Mouse (Mus musculus): ENCODE measurements around the gene Rftn1. TPM values are rescaled to one million over a fixed set of nuclear protein-coding genes. Genes with fewer than 3 reads are reported as not detected.

The Rftn1 gene
- total RNA-seq, 1 experiment = 5.0 TPM

GRCm38 (mm10) chr17:50128392-50128791 is 62.1 kb downstream of the Rftn1 start:
- TF ChIP-seq MAFK (IDR thresholded peaks at IDR 0.05; ENCODE audit: insufficient read depth, low read depth, low read length) (no peak), HCFC1 (IDR thresholded peaks at IDR 0.05; ENCODE audit: borderline replicate concordance, insufficient read depth, low read length) (no peak), ZNF384 (IDR thresholded peaks at IDR 0.05; ENCODE audit: low read depth, low read length) (no peak), ZC3H11A (IDR thresholded peaks at IDR 0.05; ENCODE audit: borderline replicate concordance, low read depth, low read length) (no peak), CHD2 (IDR thresholded peaks at IDR 0.05; ENCODE audit: low read depth, low read length) (no peak)
- no peaks in the 10 kb centered on the region for H3K9me3 ChIP-seq (ENCODE audit: control insufficient read depth, insufficient read depth, low read depth, low read length)
- no peak overlapping the region for H3K4me3 ChIP-seq (ENCODE audit: insufficient read depth in 1 of 2, low read depth in 1 of 2, low read length in 2 of 2, poor library complexity in 1 of 2, severe bottlenecking in 1 of 2)
- H3K9ac ChIP-seq (ENCODE audit: insufficient read depth, low read depth, low read length, poor library complexity, severe bottlenecking) = no peak overlapping the region
- in situ Hi-C loops (cut with MboI; ENCODE audit: low sequenced_read_pairs in 2 of 2, unreplicated experiment in 2 of 2) = no loop called here
- no peaks in the 10 kb centered on the region for H3K36me3 ChIP-seq (ENCODE audit: control insufficient read depth, insufficient read depth, low read length, poor library complexity, severe bottlenecking)
- H3K27ac ChIP-seq (ENCODE audit: insufficient read depth, low read depth, low read length, poor library complexity, severe bottlenecking) = no peak overlapping the region
- DNase-seq (ENCODE audit: low read depth, low spot score) = no peak
- H3K4me1 ChIP-seq (ENCODE audit: control insufficient read depth in 2 of 2, insufficient read depth in 2 of 2, low read length in 2 of 2, poor library complexity in 1 of 2) = no peaks in the 10 kb centered on the region

DNA sequence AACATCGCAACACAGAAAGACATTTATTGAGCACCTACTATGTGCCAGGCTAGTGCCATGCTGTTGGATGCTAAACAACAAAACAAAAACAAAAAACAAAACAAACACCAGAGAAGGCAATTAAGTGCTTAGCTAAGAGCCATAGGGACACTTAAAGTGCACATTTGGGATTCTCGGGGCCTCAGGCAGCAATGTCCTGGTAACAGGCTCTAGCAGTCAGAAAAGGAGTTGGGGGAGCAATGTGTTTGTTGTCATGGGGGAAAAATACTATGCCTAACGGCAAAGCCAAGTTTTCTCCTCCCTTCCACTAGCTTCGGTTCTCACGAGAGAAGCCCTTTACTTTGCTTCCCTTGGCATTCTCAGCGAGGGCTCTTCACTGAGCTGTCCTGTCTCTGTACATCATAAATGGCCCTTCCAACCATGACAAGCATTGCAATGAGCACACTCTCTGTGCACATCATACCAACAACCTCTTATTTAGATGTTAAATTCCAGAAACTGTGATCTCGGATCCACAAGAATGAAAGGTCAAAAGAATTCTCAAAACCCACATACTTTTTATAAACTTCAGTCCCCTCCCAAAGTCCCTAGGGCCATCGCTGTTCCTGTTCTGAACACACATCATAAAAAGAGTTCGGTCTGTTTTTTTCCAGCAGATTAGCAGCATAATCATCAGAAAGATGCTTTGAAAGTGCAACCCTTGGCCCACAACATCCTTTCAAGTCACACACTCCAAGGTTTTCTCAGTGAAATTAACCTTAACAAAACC is 63.2 kb downstream of the Rftn1 start:
- H3K36me3 ChIP-seq (ENCODE audit: control insufficient read depth, insufficient read depth, low read length, poor library complexity, severe bottlenecking) = no peaks in the 10 kb centered on the region
- no peak overlapping the region for H3K4me3 ChIP-seq (ENCODE audit: insufficient read depth in 1 of 2, low read depth in 1 of 2, low read length in 2 of 2, poor library complexity in 1 of 2, severe bottlenecking in 1 of 2)
- in situ Hi-C loops (cut with MboI; ENCODE audit: low sequenced_read_pairs in 2 of 2, unreplicated experiment in 2 of 2) = no loop called here
- no peak overlapping the region for H3K9ac ChIP-seq (ENCODE audit: insufficient read depth, low read depth, low read length, poor library complexity, severe bottlenecking)
- TF ChIP-seq HCFC1 (IDR thresholded peaks at IDR 0.05; ENCODE audit: borderline replicate concordance, insufficient read depth, low read length) (no peak), ZC3H11A (IDR thresholded peaks at IDR 0.05; ENCODE audit: borderline replicate concordance, low read depth, low read length) (no peak), MAFK (IDR thresholded peaks at IDR 0.05; ENCODE audit: insufficient read depth, low read depth, low read length) (no peak), ZNF384 (IDR thresholded peaks at IDR 0.05; ENCODE audit: low read depth, low read length) (no peak), CHD2 (IDR thresholded peaks at IDR 0.05; ENCODE audit: low read depth, low read length) (no peak)
- H3K27ac ChIP-seq (ENCODE audit: insufficient read depth, low read depth, low read length, poor library complexity, severe bottlenecking) = no peak overlapping the region
- no peaks in the 10 kb centered on the region for H3K4me1 ChIP-seq (ENCODE audit: control insufficient read depth in 2 of 2, insufficient read depth in 2 of 2, low read length in 2 of 2, poor library complexity in 1 of 2)
- no peaks in the 10 kb centered on the region for H3K9me3 ChIP-seq (ENCODE audit: control insufficient read depth, insufficient read depth, low read depth, low read length)
- no peak for DNase-seq (ENCODE audit: low read depth, low spot score)

GRCm38 (mm10) chr17:50126545-50126944 is 63.9 kb downstream of the Rftn1 start:
- TF ChIP-seq CHD2 (IDR thresholded peaks at IDR 0.05; ENCODE audit: low read depth, low read length) = no peak
- TF ChIP-seq MAFK (IDR thresholded peaks at IDR 0.05; ENCODE audit: insufficient read depth, low read depth, low read length) = no peak
- no peak for TF ChIP-seq ZNF384 (IDR thresholded peaks at IDR 0.05; ENCODE audit: low read depth, low read length)
- no peak for TF ChIP-seq HCFC1 (IDR thresholded peaks at IDR 0.05; ENCODE audit: borderline replicate concordance, insufficient read depth, low read length)
- no peak for TF ChIP-seq ZC3H11A (IDR thresholded peaks at IDR 0.05; ENCODE audit: borderline replicate concordance, low read depth, low read length)
- no peaks in the 10 kb centered on the region for H3K4me1 ChIP-seq (ENCODE audit: control insufficient read depth in 2 of 2, insufficient read depth in 2 of 2, low read length in 2 of 2, poor library complexity in 1 of 2)

DNA sequence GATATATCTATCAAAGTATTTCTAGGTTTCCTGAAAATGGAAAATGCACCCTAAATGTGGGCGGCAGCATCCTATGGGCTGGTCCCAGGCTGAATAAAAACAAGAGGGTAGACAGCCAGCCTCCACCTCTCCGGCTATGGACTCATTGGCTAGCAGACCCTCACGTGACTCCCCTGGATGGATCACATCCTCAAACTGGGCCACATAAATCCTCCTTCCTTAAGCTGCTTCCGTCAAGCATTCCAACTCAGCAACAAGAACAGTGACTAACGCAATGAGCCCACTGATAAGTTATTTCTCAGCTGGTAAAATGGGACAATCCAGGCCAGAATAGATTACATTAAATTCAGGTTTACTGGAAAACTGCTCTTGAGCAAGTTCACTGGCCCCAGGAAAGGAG is 64.6 kb downstream of the Rftn1 start:
- TF ChIP-seq CHD2 (IDR thresholded peaks at IDR 0.05; ENCODE audit: low read depth, low read length) (no peak), HCFC1 (IDR thresholded peaks at IDR 0.05; ENCODE audit: borderline replicate concordance, insufficient read depth, low read length) (no peak), ZC3H11A (IDR thresholded peaks at IDR 0.05; ENCODE audit: borderline replicate concordance, low read depth, low read length) (no peak), ZNF384 (IDR thresholded peaks at IDR 0.05; ENCODE audit: low read depth, low read length) (no peak), MAFK (IDR thresholded peaks at IDR 0.05; ENCODE audit: insufficient read depth, low read depth, low read length) (no peak)
- H3K4me1 ChIP-seq (ENCODE audit: control insufficient read depth in 2 of 2, insufficient read depth in 2 of 2, low read length in 2 of 2, poor library complexity in 1 of 2) = no peaks in the 10 kb centered on the region
- in situ Hi-C loops (cut with MboI; ENCODE audit: low sequenced_read_pairs in 2 of 2, unreplicated experiment in 2 of 2) = no loop called here

More at GRCm38 (mm10) chr17:50126545-50126944, 63.9 kb downstream of the Rftn1 start:
- Histone ChIP-seq H3K9ac (ENCODE audit: insufficient read depth, low read depth, low read length, poor library complexity, severe bottlenecking) (no peak overlapping the region), H3K9me3 (ENCODE audit: control insufficient read depth, insufficient read depth, low read depth, low read length) (no peaks in the 10 kb centered on the region), H3K36me3 (ENCODE audit: control insufficient read depth, insufficient read depth, low read length, poor library complexity, severe bottlenecking) (no peaks in the 10 kb centered on the region), H3K27ac (ENCODE audit: insufficient read depth, low read depth, low read length, poor library complexity, severe bottlenecking) (no peak overlapping the region), H3K4me3 (ENCODE audit: insufficient read depth in 1 of 2, low read depth in 1 of 2, low read length in 2 of 2, poor library complexity in 1 of 2, severe bottlenecking in 1 of 2) (no peak overlapping the region)
- no peak for DNase-seq (ENCODE audit: low read depth, low spot score)
- in situ Hi-C loops (cut with MboI; ENCODE audit: low sequenced_read_pairs in 2 of 2, unreplicated experiment in 2 of 2) = no loop called here

More for the DNA sequence above, 64.6 kb downstream of the Rftn1 start:
- Histone ChIP-seq H3K4me3 (ENCODE audit: insufficient read depth in 1 of 2, low read depth in 1 of 2, low read length in 2 of 2, poor library complexity in 1 of 2, severe bottlenecking in 1 of 2) (no peak overlapping the region), H3K9me3 (ENCODE audit: control insufficient read depth, insufficient read depth, low read depth, low read length) (no peaks in the 10 kb centered on the region), H3K9ac (ENCODE audit: insufficient read depth, low read depth, low read length, poor library complexity, severe bottlenecking) (no peak overlapping the region), H3K36me3 (ENCODE audit: control insufficient read depth, insufficient read depth, low read length, poor library complexity, severe bottlenecking) (no peaks in the 10 kb centered on the region), H3K27ac (ENCODE audit: insufficient read depth, low read depth, low read length, poor library complexity, severe bottlenecking) (no peak overlapping the region)
- DNase-seq (ENCODE audit: low read depth, low spot score) = no peak
